Mouse (Mus musculus) myocyte (in vitro differentiated cells): ENCODE measurements at regions not wholly inside any gene's neighbourhood (a gene's known extent, or its start where the extent isn't known, plus 50 kb on each side); places are given as distances from the start of the nearest gene placed in this dataset.

Experiments
- H3K27me3 ChIP-seq: one replicate; pipeline ENCODE4 v1.6.1; 2011; ENCODE audit not compliant: control insufficient read depth, insufficient read depth, insufficient read length
- H3K36me3 ChIP-seq: one replicate; pipeline ENCODE4 v1.6.1; 2011; ENCODE audit not compliant: control insufficient read depth, insufficient read depth
- H3K4me2 ChIP-seq: one replicate; pipeline ENCODE4 v1.6.1; 2011; ENCODE audit warnings: low read depth, control low read depth
- H3K4me3 ChIP-seq: one replicate; pipeline ENCODE4 v1.5.1; 2011; ENCODE audit warnings: mild to moderate bottlenecking, control low read depth, moderate library complexity
- H3K79me2 ChIP-seq: one replicate; pipeline ENCODE4 v1.6.1; 2011; ENCODE audit not compliant: control insufficient read depth, insufficient read depth
- H3ac ChIP-seq: one replicate; pipeline ENCODE4 v1.6.1; 2011; ENCODE audit not compliant: control insufficient read depth, insufficient read length
- CEBPB ChIP-seq: IDR thresholded peaks from 2 replicates; pipeline ENCODE4 v1.6.1; 2011; ENCODE audit warnings: mild to moderate bottlenecking, moderate library complexity; ENCODE audit not compliant: poor library complexity, insufficient read depth, severe bottlenecking
- E2F4 ChIP-seq: IDR thresholded peaks from one replicate; pipeline ENCODE4 v1.6.1; 2011; ENCODE audit warnings: mild to moderate bottlenecking, control low read depth, moderate library complexity; ENCODE audit not compliant: insufficient read depth
- MAX ChIP-seq: IDR thresholded peaks from one replicate; pipeline ENCODE4 v1.6.1; 2011; ENCODE audit warnings: low read depth, mild to moderate bottlenecking, control low read depth
- MYOD1 ChIP-seq, 3 experiments: IDR thresholded peaks; one replicate each; pipeline ENCODE4 v1.6.1; 2011; ENCODE audit warnings: control low read depth in 2 of 3, low read depth in 2 of 3, mild to moderate bottlenecking in 2 of 3, moderate library complexity in 1 of 3; ENCODE audit not compliant: insufficient read length in 2 of 3, control insufficient read depth in 1 of 3
- MYOG ChIP-seq, 3 experiments: IDR thresholded peaks; one replicate each; pipeline ENCODE4 v1.6.1; 2011; ENCODE audit warnings: control low read depth in 2 of 3, low read depth in 2 of 3, mild to moderate bottlenecking in 2 of 3; ENCODE audit not compliant: insufficient read length in 2 of 3, control insufficient read depth in 1 of 3, insufficient read depth in 1 of 3
- POLR2A ChIP-seq: IDR thresholded peaks from one replicate; pipeline ENCODE4 v1.6.1; 2011; ENCODE audit warnings: low read depth, mild to moderate bottlenecking, control low read depth, moderate library complexity; ENCODE audit not compliant: insufficient read length
- POLR2AphosphoS2 ChIP-seq: IDR thresholded peaks from one replicate; pipeline ENCODE4 v1.6.1; 2011; ENCODE audit warnings: low read depth, control low read depth; ENCODE audit not compliant: insufficient read length
- REST ChIP-seq: IDR thresholded peaks from one replicate; pipeline ENCODE4 v1.6.1; 2011; ENCODE audit warnings: mild to moderate bottlenecking, control low read depth, moderate library complexity; ENCODE audit not compliant: insufficient read depth, insufficient read length
- SRF ChIP-seq: IDR thresholded peaks from one replicate; pipeline ENCODE4 v1.6.1; 2011; ENCODE audit warnings: low read depth; ENCODE audit not compliant: control insufficient read depth, insufficient read length
- TCF12 ChIP-seq: IDR thresholded peaks from one replicate; pipeline ENCODE4 v1.6.1; 2011; ENCODE audit warnings: mild to moderate bottlenecking, control low read depth; ENCODE audit not compliant: poor library complexity, insufficient read depth, severe bottlenecking
- TCF3 ChIP-seq: IDR thresholded peaks from one replicate; pipeline ENCODE4 v1.6.1; 2011; ENCODE audit warnings: low read depth, control low read depth; ENCODE audit not compliant: insufficient read length
- USF1 ChIP-seq: IDR thresholded peaks from one replicate; pipeline ENCODE4 v1.6.1; 2011; ENCODE audit warnings: low read depth, mild to moderate bottlenecking, control low read depth, moderate library complexity

- no peaks in the 10 kb centered on the region for H3K79me2 ChIP-seq
- H3K27me3 ChIP-seq = no peaks in the 10 kb centered on the region
- no peak overlapping the region for H3ac ChIP-seq
- no peaks in the 10 kb centered on the region for H3K36me3 ChIP-seq
- no peak overlapping the region for H3K4me2 ChIP-seq
- TF ChIP-seq SRF (no peak), E2F4 (no peak), POLR2A (no peak), CEBPB (no peak), TCF12 (no peak), MYOD1 (IDR thresholded peaks at IDR 0.05; ENCODE audit: control insufficient read depth in 1 of 3, insufficient read length in 2 of 3, low read depth in 2 of 3) (no peak), REST (no peak), MAX (no peak), POLR2AphosphoS2 (no peak), USF1 (no peak), TCF3 (no peak), MYOG (IDR thresholded peaks at IDR 0.05; ENCODE audit: control insufficient read depth in 1 of 3, insufficient read depth in 1 of 3, insufficient read length in 2 of 3, low read depth in 2 of 3) (no peak)
- H3K4me3 ChIP-seq = no peak overlapping the region
These were observed 51.9 kb upstream of the Daam1 start for GRCm38 (mm10) chr12:71778948-71779347.

- no peak for TF ChIP-seq CEBPB
- TF ChIP-seq POLR2A = no peak
- TF ChIP-seq MAX = no peak
- no peak for TF ChIP-seq E2F4
- no peak for TF ChIP-seq USF1
- TF ChIP-seq TCF3 = no peak
- TF ChIP-seq TCF12 = no peak
- no peak for TF ChIP-seq SRF
- TF ChIP-seq POLR2AphosphoS2 = no peak
- no peak for TF ChIP-seq MYOG (IDR thresholded peaks at IDR 0.05; ENCODE audit: control insufficient read depth in 1 of 3, insufficient read depth in 1 of 3, insufficient read length in 2 of 3, low read depth in 2 of 3)
- no peak for TF ChIP-seq MYOD1 (IDR thresholded peaks at IDR 0.05; ENCODE audit: control insufficient read depth in 1 of 3, insufficient read length in 2 of 3, low read depth in 2 of 3)
- TF ChIP-seq REST = no peak
- H3K79me2 ChIP-seq = no peaks in the 10 kb centered on the region
- no peaks in the 10 kb centered on the region for H3K36me3 ChIP-seq
- no peak overlapping the region for H3K4me2 ChIP-seq
- H3K4me3 ChIP-seq = no peak overlapping the region
- no peak overlapping the region for H3ac ChIP-seq
- H3K27me3 ChIP-seq = no peaks in the 10 kb centered on the region
These were observed 51.5 kb upstream of the Daam1 start for GRCm38 (mm10) chr12:71779418-71779817.
